Mouse (Mus musculus): ENCODE measurements around the gene S100a1. TPM values are rescaled to one million over a fixed set of nuclear protein-coding genes. Genes with fewer than 3 reads are reported as not detected.

Gene S100a1
- total and polyA plus RNA-seq, 3 experiments, result 871 to 1,426 (median 1,070) TPM

- Histone ChIP-seq H3K79me2 (replicated peaks; ENCODE audit: control insufficient read depth, insufficient read depth, low read length) (no peaks in the 10 kb centered on the region), H3K4me3 (no peak overlapping the region), H3K9ac (ENCODE audit: low read depth, low read length) (no peak overlapping the region), H3K27me3 (ENCODE audit: control insufficient read depth, insufficient read depth, low read length) (no peaks in the 10 kb centered on the region), H3K36me3 (ENCODE audit: control insufficient read depth, insufficient read depth, low read length) (no peaks in the 10 kb centered on the region), H3K27ac (no peak overlapping the region), H3K4me1 (ENCODE audit: control insufficient read depth, insufficient read depth, low read length) (peaks cover 1% of the 10 kb centered on the region; the same call in 1 of the 2 replicates)
- TF ChIP-seq CTCF (IDR thresholded peaks at IDR 0.05), result no peak
- TF ChIP-seq EP300 (IDR thresholded peaks at IDR 0.05; ENCODE audit: insufficient read depth, low read depth, low read length), result no peak
- TF ChIP-seq POLR2A (IDR thresholded peaks at IDR 0.05; ENCODE audit: insufficient read depth, low read depth, low read length), result no peak
- DNase-seq, result no peak
- intact Hi-C loops (cut with DNase I), result no loop called here
- WGBS, result 83% methylated on average over 5 of the region's 5 CpGs
Measured at GRCm38 (mm10) chr3:90531713-90532112, 17.5 kb upstream of the S100a1 start.

GRCm38 (mm10) chr3:90527291-90527873 is 13.2 kb upstream of the S100a1 start:
- no peaks in the 10 kb centered on the region for H3K36me3 ChIP-seq (ENCODE audit: control insufficient read depth, insufficient read depth, low read length)
- WGBS, result 92% methylated on average over 7 of the region's 7 CpGs
- intact Hi-C loops (cut with DNase I), result loop anchor here (2.0 kb wide), 1 partner anchor 57 kb away; no protein-coding TSS in a partner anchor
- H3K9ac ChIP-seq (ENCODE audit: low read depth, low read length), result no peak overlapping the region
- H3K4me3 ChIP-seq, result no peak overlapping the region
- no peaks in the 10 kb centered on the region for H3K27me3 ChIP-seq (ENCODE audit: control insufficient read depth, insufficient read depth, low read length)
- TF ChIP-seq POLR2A (IDR thresholded peaks at IDR 0.05; ENCODE audit: insufficient read depth, low read depth, low read length) (no peak), CTCF (IDR thresholded peaks at IDR 0.05) (no peak), EP300 (IDR thresholded peaks at IDR 0.05; ENCODE audit: insufficient read depth, low read depth, low read length) (no peak)
- H3K4me1 ChIP-seq (ENCODE audit: control insufficient read depth, insufficient read depth, low read length), result no peaks in the 10 kb centered on the region; the same call in 1 of the 2 replicates
- no peaks in the 10 kb centered on the region for H3K79me2 ChIP-seq (replicated peaks; ENCODE audit: control insufficient read depth, insufficient read depth, low read length)
- no peak for DNase-seq
- H3K27ac ChIP-seq, result no peak overlapping the region

GRCm38 (mm10) chr3:90526580-90526979 is 12.4 kb upstream of the S100a1 start, which contains the start of gene S100a14:
TSS of gene S100a14 (plus strand) at chr3:90526856.
- Histone ChIP-seq H3K27me3 (ENCODE audit: control insufficient read depth, insufficient read depth, low read length) (no peaks in the 10 kb centered on the region), H3K4me3 (no peak within 1 kb of the TSS), H3K36me3 (ENCODE audit: control insufficient read depth, insufficient read depth, low read length) (no peaks in the 10 kb centered on the region), H3K4me1 (ENCODE audit: control insufficient read depth, insufficient read depth, low read length) (no peaks in the 10 kb centered on the region; the same call in 1 of the 2 replicates), H3K27ac (no peak within 1 kb of the TSS), H3K79me2 (replicated peaks; ENCODE audit: control insufficient read depth, insufficient read depth, low read length) (no peaks in the 10 kb centered on the region), H3K9ac (ENCODE audit: low read depth, low read length) (no peak within 1 kb of the TSS)
- intact Hi-C loops (cut with DNase I), result loop anchor here (2.0 kb wide), 1 partner anchor 58 kb away; no protein-coding TSS in a partner anchor
- peak; percentile 41 to 47 for DNase-seq
- WGBS, result 42% methylated on average over 5 of the region's 5 CpGs
- TF ChIP-seq CTCF (IDR thresholded peaks at IDR 0.05) (no peak), EP300 (IDR thresholded peaks at IDR 0.05; ENCODE audit: insufficient read depth, low read depth, low read length) (no peak), POLR2A (IDR thresholded peaks at IDR 0.05; ENCODE audit: insufficient read depth, low read depth, low read length) (no peak)

GRCm38 (mm10) chr3:90526076-90526475 is 11.9 kb upstream of the S100a1 start:
- DNase-seq, result no peak
- intact Hi-C loops (cut with DNase I), result loop anchor here (2.0 kb wide), 1 partner anchor 59 kb away; no protein-coding TSS in a partner anchor
- Histone ChIP-seq H3K79me2 (replicated peaks; ENCODE audit: control insufficient read depth, insufficient read depth, low read length) (no peaks in the 10 kb centered on the region), H3K27me3 (ENCODE audit: control insufficient read depth, insufficient read depth, low read length) (no peaks in the 10 kb centered on the region), H3K4me3 (no peak overlapping the region), H3K27ac (no peak overlapping the region), H3K9ac (ENCODE audit: low read depth, low read length) (no peak overlapping the region), H3K36me3 (ENCODE audit: control insufficient read depth, insufficient read depth, low read length) (no peaks in the 10 kb centered on the region), H3K4me1 (ENCODE audit: control insufficient read depth, insufficient read depth, low read length) (no peaks in the 10 kb centered on the region; the same call in 1 of the 2 replicates)
- TF ChIP-seq POLR2A (IDR thresholded peaks at IDR 0.05; ENCODE audit: insufficient read depth, low read depth, low read length), result no peak
- TF ChIP-seq EP300 (IDR thresholded peaks at IDR 0.05; ENCODE audit: insufficient read depth, low read depth, low read length), result no peak
- no peak for TF ChIP-seq CTCF (IDR thresholded peaks at IDR 0.05)
- WGBS, result 66% methylated on average over 2 of the region's 2 CpGs

GRCm38 (mm10) chr3:90525421-90525820 is 11.2 kb upstream of the S100a1 start:
- no peak overlapping the region for H3K9ac ChIP-seq (ENCODE audit: low read depth, low read length)
- no peaks in the 10 kb centered on the region for H3K79me2 ChIP-seq (replicated peaks; ENCODE audit: control insufficient read depth, insufficient read depth, low read length)
- H3K27ac ChIP-seq, result no peak overlapping the region
- no peaks in the 10 kb centered on the region; the same call in 1 of the 2 replicates for H3K4me1 ChIP-seq (ENCODE audit: control insufficient read depth, insufficient read depth, low read length)
- DNase-seq, result peak; percentile 47 to 50
- no peaks in the 10 kb centered on the region for H3K27me3 ChIP-seq (ENCODE audit: control insufficient read depth, insufficient read depth, low read length)
- H3K4me3 ChIP-seq, result no peak overlapping the region
- 44% methylated on average over 4 of the region's 4 CpGs for WGBS
- intact Hi-C loops (cut with DNase I), result loop anchor here (1.0 to 2.0 kb wide), 2 partner anchors 15 to 91 kb away; no protein-coding TSS in a partner anchor
- peaks cover 2% of the 10 kb centered on the region for H3K36me3 ChIP-seq (ENCODE audit: control insufficient read depth, insufficient read depth, low read length)
- no peak for TF ChIP-seq POLR2A (IDR thresholded peaks at IDR 0.05; ENCODE audit: insufficient read depth, low read depth, low read length)
- peak; percentile 72; the same call in 1 of the 2 replicates for TF ChIP-seq EP300 (IDR thresholded peaks at IDR 0.05; ENCODE audit: insufficient read depth, low read depth, low read length)
- TF ChIP-seq CTCF (IDR thresholded peaks at IDR 0.05), result peak; percentile 91

- H3K27me3 ChIP-seq (ENCODE audit: control insufficient read depth, insufficient read depth, low read length), result no peaks in the 10 kb centered on the region
- 64% methylated on average over 4 of the region's 4 CpGs for WGBS
- no peaks in the 10 kb centered on the region; the same call in 1 of the 2 replicates for H3K79me2 ChIP-seq (replicated peaks; ENCODE audit: control insufficient read depth, insufficient read depth, low read length)
- H3K4me1 ChIP-seq (ENCODE audit: control insufficient read depth, insufficient read depth, low read length), result peaks cover 14% of the 10 kb centered on the region
- intact Hi-C loops (cut with DNase I), result no loop called here
- H3K36me3 ChIP-seq (ENCODE audit: control insufficient read depth, insufficient read depth, low read length), result peaks cover 12% of the 10 kb centered on the region
- no peak for TF ChIP-seq EP300 (IDR thresholded peaks at IDR 0.05; ENCODE audit: insufficient read depth, low read depth, low read length)
- no peak for TF ChIP-seq POLR2A (IDR thresholded peaks at IDR 0.05; ENCODE audit: insufficient read depth, low read depth, low read length)
- no peak for TF ChIP-seq CTCF (IDR thresholded peaks at IDR 0.05)
- no peak overlapping the region for H3K4me3 ChIP-seq
- H3K9ac ChIP-seq (ENCODE audit: low read depth, low read length), result no peak overlapping the region
- DNase-seq, result no peak
- no peak overlapping the region; the same call in 1 of the 2 replicates for H3K27ac ChIP-seq
Measured at GRCm38 (mm10) chr3:90517711-90518110, 3.5 kb upstream of the S100a1 start.
